Mouse (Mus musculus) urinary bladder, postnatal 14 days (tissue): ENCODE measurements around the gene Rnls.

Experiments
- DNase-seq: peaks from one replicate; pipeline ENCODE4 v3.0.0; 2021; ENCODE audit warnings: low spot score

The Rnls gene

DNA sequence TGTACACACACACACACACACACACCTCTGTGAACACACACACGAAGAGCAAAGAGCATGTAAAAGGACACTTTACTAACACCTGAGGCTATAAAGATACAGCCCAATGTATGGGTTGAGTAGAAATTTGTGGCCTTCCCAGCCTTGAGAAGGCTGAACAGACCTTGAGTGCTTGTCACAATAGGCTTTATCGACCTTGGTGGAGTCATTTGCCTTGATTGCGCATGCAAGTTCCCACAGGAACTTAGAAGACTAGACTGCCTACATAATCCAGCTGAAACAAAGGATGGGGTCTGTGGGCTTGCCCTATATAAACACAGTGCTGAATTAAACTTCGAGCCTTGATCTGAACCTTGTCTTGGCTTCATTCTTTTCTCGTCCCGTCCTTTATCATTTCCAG, 288.2 kb downstream of the Rnls start:
- no peak for DNase-seq

DNA sequence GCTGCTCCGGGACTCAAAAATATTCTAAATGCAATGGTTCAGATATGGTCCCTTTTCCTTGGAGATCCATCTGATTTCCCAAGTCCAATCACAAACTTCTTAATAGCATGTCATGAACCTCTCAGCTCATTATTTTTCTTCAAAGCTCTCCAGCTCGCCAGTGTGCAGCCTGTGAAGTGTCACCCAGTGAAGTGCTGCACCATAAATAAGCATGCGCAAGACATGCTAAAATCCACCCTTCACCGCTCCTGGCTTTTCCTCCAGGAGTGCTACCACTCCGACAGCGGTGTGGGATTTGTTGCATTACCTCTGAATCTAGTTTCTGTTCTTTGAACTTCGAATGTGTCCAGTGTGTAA, 289.3 kb downstream of the Rnls start:
- DNase-seq: no peak

DNA sequence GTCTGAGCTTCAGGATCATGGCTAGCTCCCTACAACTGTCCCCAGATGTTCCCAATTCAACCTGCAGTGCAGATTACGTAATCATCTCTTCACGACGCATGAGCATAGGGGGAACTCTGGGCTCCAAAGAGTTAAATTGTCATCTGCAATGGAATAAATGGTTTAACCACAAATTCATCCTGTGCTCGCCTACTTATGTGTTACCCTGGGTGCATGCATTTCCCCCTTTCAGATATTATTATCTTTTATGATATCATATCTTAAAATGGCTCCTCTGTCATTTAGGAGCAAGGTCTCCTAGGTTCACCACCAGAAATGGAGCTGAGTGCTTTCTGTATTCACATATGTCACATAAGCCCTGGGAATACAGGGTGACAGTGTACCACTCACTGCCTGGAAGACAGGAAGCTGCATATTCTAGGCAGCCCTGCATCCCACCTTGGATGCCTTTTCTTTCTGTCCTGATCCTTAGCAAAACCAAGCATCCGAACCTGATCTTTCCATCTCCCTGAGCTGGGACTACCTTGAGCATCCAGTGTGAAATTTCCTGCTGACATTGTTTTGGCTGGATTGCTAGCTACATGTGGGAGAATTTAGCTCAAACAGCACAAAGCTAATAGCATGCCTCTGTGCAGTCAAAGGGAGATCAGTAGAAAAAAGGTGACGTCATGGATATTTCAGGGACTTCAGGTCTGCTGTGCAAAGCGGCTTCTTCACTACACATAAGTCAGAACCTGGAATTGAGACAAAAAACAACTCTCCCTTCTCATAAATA, 289.9 kb downstream of the Rnls start:
- no peak for DNase-seq

DNA sequence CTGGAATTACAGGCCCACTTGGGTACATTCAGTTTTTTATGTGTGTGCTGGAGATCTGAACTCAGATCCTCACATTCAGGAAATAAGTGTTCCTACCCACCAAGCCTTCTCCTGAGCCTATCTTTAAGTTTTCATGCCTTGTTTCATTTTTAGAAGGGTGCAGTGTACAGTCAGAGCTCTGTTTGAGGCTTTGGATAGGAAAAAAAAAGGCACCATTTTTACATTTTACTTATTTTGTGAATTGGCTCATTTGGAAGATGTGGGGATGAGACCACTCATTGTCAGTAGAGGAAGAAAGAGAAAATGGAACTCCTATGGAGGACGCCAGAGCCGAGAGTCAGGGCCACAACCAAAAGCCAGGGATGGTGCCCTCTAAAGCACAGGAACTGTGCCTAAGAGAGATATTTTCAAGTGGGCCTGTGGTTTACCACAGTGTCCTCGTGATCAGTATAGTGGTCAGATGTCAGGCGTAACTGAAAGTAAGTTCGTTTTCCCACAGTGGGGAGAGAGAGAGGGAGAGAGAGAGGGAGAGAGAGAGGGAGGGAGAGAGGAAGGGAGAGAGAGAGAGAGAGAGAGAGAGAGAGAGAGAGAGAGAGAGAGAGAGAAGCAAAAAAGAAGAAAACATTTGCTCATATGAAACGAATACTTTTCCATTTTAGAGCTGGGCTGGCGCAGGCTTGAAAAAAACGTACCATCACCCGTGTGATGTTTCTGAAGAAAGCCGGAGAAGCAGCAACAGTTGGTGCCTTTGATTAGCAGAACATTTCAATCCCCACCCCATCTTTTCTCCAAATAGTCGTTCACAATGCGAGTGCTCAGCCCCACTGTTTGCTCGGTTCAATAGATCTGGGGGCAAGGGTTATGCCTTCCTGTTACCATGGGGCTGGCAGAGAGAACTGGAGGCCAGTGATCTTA, 290.7 kb downstream of the Rnls start:
- DNase-seq: no peak

DNA sequence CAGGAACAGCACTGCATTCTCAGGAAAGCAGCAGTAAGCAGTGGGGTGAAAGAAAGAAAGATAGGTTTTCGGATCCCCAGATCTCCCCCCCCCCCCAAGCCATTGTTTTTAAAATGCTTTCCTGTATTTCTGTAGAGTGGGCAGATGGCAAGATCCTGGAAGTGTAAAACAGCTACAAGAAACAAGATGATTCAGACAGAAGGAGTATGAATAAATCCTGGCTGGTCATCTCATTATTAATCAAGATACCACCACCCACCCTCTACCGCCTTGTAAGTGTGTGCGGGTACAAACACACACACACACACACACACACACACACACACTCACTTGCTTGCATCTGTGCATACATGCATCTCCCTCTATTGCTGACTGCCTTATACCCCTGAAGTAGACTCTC, 291.5 kb downstream of the Rnls start:
- no peak for DNase-seq

DNA sequence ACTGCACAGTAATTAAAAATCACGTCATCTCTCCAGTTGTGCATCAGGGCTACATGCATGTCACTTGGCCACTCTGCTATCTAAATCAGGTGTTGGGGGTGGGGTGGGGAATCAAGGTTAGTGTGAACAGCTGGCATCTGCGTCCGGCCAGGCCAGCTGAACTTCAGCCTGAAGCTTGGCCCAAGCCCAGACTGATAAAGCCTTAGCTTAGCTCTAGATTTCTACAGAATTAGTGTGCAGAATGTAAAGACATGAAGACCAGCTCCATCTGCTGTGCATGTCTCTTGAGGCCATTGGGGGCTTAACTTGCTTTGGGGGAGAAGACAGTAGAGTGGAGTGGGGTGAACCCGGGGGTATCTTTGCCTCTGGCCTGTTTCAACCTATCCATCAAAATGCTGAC, 292.1 kb downstream of the Rnls start:
- DNase-seq: no peak

DNA sequence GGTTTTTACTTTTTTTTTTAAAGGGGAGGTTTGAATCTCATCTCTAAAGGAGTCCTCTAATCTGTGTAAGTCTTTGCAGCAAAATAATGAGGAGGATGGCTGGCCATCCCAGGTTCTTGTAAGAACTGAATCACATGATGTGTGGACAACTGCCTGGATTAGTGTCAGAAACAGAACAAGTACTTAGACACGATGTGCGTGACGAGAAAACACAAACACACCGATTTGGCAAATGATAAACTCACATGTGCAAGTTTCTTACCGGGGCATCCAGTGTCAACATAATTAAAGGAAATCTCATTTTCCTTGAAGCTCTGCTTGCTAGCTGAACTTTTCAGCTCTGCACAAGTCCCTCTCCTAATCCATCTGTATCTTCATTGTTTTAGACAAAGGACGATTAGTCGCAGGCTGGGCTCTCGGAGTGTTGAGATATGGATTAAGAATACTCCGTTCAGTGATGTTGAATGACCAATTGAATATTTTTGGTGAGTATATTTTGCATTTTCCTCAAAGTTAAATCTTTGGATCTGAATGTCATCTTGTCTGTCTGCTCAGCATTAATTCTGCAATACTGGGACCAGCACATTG, 292.8 kb downstream of the Rnls start:
- no peak for DNase-seq

DNA sequence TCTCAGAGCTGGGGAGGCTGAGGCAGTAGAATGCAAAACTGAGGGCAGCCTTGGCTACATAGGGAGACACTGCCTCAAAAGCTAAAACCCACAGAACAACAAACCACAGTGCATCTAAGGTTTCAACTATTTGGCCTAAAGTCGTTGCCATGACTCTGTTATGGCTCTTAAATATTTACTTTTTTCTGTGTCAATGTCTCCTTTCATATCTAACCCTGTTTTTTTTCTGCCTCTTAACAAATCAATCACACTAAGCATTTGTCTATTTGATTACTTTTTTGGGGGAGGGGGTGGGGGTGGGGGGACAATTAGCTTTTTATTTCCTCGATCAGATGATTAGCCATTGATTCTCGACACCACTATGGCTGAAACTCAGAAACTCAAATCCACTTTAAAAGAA, 294.4 kb downstream of the Rnls start:
- no peak for DNase-seq

DNA sequence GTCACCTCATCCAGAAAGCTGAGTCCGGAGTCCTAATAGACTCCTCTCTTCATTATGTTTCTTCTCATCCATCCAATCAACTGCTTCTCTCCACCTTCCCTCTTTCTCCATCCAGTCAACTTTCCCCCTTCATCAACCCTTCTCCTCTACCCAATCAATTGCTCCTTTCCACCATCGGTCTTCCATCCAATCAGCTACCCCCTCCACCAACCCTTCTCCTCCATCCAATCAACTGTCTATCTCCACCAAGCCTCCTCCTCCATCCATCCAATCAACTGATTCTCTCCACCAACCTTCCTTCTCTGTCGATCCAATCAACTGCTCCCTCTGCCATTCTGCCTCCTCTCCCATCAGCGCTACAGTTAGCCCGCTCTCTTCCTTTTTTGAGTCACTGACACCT, 295.5 kb downstream of the Rnls start:
- no peak for DNase-seq

DNA sequence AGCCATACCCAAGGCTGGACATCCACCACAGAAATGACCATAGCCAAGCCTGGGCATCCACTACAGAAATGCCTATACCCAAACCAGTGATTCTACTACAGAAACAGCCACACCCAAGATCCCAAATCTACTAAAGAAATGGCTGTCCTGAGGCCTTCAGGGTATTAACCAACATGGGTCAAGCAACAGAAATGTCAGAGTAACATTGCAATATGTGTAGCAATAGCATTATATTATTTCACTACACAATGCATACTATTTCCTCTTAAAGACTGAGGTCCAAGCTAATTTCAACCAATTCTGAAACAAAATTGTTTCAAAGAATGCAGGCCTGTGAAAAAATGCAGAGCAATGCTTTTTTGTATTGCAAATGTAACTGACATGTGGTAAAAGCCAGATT, 299.5 kb downstream of the Rnls start:
- no peak for DNase-seq

DNA sequence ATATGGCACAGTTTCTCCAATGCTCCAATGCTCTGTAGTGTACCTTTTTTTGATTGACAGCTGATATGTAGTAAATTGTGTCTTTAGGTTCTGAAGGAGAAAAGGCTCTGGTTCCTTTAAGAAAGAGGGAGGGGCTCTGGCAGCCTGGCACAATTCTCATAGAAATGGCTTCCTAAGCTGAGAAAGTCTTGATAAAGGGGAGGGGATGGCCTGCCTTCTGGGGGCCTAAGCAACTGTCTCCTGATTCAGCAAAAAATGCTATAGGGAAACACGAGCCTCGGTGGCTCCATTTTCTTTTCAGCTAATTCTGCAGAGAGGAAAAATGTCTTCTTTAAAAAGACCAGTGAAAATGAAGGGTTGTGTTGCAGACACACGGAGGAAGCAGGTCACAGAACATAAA, 300.8 kb downstream of the Rnls start:
- DNase-seq: no peak

DNA sequence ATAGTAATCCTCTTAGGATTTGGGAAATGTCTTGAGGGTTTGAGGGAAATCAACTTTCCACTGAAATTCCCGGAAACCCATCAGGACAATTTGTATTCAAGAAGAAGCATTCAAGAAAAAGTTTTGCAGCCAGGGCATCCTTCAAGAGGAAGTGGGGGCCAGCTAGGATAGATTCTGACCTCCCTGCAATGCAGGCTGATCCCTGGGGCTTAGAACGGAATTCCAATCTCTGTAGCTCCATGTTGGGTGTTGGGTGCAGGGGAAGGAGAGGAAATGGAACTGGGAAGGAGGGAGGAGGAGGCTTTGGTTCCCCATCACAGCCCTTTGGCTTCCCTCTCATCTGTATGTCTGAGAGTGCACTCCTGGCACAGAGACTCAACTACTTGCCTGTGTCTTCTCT, 303.2 kb downstream of the Rnls start:
- no peak for DNase-seq

DNA sequence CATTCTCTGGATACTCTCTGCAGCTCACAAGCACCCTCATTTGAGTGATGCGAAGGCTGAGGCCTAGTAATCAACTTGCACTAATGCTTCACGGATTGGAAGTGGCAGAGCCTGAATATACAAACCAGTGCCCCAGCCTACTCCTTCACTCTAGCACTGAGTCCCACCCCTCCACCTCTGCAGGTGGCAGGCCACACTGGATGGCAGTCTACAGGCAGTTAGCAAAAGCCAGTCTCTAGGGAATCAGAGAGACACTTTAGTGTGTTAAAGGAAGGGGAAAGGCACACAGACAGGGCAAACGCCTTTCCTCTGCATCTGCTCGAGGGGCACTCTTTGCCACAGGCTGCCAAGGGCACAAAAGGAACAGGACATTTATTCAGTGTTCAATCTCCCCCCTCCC, 304.1 kb downstream of the Rnls start:
- no peak for DNase-seq
